Mouse (Mus musculus) CD4-positive, CD25-positive, alpha-beta regulatory T cell, adult 4 months (primary cell): ENCODE measurements around the gene F830045P16Rik. TPM values are rescaled to one million over a fixed set of nuclear protein-coding genes. Genes with fewer than 3 reads are reported as not detected.
"Not testable (repeated sequence)": the region's sequence is repeated elsewhere in the genome, so short reads cannot be mapped to it uniquely, and the experiment has no call there.

ENCODE experiments used
- ATAC-seq: one replicate; pipeline ENCODE4 v1.8.0; 2017
- polyA plus RNA-seq, 2 experiments: library from polyadenylated mRNA; unstranded; fragments of 100-300 nt; shearing (Covaris generic); gene quantifications; one replicate each; pipeline ENCODE4 v1.2.1; 2017

F830045P16Rik gene
- polyA plus RNA-seq, 2 experiments from 2014 or later: not detected

GRCm38 (mm10) chr2:129544919-129545318 lies 8.5 kb upstream of the F830045P16Rik start:
- ATAC-seq: no peak

GRCm38 (mm10) chr2:129544448-129544847 lies 8.0 kb upstream of the F830045P16Rik start:
- ATAC-seq: no peak

DNA sequence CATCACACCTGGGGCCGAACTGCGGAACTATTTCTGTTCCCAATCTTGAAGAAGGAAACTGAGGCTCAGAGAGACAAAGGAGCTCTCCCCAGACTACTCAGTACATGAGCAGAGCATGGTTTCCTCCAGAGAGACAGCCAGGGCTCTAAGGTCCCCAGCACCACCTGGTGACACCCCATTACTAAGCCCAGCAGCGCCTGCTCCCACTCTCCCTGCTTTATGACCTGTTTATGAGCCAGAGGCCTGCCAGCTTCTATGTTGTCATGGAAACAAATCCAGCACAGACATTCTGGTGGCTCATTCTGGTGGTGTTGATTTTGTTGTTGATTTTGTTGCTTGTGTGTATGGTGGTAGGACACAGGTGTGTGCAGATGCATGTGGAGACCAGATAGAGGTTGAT lies 3.6 kb upstream of the F830045P16Rik start:
- no peak for ATAC-seq

GRCm38 (mm10) chr2:129539175-129539574 lies 2.8 kb upstream of the F830045P16Rik start:
- no peak for ATAC-seq

DNA sequence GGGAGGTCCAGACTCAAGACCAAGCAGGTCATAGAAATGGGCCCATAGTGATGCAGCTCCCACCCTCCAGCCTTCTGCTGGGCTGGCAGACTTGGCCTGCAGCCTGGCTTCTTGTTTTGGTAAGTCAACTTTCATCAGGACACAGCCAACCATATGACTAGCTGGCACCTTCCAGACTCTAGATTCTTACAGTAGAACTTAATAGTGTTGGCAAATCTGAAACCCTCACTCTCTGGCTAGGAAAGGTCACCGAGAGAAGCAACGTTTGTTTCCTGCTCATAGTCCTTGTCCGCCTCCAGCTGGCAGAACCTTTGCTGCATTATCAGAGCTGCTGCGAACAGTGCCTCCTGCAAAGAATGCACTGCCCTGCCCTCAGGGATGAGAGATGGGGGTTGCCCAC lies 1.5 kb upstream of the F830045P16Rik start:
- no peak for ATAC-seq

DNA sequence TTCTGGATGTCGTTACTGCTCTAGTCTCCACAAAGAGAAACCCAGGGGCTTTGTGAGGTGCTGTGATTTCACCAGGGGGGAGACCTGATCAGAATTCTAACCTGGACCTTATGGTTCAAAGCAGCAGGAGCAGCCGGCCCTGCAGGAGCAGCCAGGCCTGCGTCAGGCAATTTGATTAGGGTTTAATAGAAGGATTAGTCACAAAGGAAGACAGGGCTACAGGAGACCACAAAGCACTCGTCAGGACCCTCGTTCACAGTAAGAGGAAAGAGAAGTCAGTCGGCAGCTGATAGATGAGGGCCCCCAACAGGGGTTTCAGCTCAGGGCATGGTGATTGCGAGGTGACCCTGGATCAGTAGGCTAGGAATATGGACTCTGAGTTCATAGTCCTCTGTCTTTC lies 958 bp upstream of the F830045P16Rik start:
- ATAC-seq: no peak

DNA sequence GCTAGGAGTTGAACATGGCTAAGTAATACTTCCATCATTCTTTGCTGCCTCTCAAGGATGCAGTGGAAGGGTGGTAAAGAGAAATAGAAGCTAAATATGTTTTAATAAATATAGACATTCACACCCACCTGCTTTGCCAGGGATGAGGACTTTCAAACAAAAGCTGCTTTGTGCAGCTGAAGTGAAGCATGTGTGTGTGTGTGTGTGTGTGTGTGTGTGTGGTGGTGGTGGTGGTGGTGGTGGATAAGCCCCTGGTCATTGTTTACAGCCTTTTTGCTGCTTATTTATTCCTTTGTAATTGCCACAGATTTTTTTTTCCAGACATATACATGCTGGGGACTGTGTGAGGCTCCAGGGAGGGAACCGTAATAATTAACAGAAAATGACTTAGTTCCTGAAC lies 524 bp upstream of the F830045P16Rik start:
- ATAC-seq: no peak

GRCm38 (mm10) chr2:129534886-129535591 lies 1.4 kb downstream of the F830045P16Rik start:
- no peak for ATAC-seq

DNA sequence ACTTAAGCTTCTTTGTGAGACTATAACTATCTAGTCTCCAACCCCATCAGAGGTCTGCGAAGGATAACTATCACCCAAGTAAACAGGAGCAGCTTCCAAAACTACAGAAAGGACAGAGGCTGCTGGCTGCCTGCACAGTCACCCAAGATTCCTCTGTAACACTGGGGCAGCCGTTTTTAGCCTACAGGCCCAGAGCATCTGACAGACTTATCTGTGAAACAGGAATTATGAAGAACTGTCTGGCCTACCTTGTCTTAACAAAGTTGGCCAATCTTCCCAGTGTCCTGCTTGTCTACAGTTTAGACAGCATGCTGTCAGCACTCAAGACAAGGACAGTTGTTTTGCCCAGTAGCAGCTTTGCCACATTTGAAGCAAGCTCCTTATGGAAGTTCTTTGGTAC lies 4.5 kb downstream of the F830045P16Rik start:
- ATAC-seq: no peak

GRCm38 (mm10) chr2:129531102-129531501 lies 5.3 kb downstream of the F830045P16Rik start:
- no peak for ATAC-seq

DNA sequence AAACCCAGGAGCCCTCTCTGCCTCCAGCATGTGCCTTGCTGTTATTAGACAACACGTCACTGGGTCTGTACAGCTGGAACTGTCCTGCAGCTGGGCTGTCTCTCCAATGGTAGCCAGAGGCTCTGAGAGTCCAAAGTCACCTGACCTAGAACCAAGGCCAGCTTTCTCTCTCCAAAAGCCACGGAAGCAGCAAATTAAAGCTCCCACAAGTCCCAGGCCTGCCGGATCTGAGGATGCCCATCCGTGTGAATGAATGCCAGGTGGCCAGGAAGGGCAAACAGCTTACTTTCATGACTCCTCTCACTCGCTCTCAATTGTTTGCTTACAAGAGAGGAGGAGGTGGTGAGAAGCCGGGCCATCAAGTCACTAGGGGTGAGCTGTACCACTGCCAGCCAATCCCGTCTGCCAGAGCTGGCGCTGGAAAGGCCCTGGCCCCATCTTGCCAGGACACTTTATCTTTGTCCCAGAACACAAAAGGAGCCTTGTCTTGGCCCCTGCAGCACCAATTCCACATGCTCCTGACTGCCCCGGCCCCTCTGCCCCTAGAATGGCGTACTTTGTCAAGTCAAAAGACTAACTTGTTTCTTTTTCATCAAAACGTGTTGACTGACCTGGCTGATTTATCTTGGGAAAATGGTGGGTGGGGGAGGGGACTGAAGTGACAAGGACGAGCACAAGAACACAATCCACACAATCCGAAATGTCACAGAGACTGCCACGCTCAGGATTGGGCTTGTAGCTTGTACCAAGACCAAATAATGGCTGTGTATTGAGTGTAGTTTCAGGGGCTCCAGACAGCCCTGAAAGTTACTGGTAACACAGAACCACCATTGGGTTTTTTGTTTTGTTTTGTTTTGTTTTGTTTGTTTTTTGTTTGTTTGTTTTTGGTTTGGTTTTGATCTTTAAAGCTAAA lies 6.8 kb downstream of the F830045P16Rik start:
- ATAC-seq: no peak

- ATAC-seq: no peak
Measured at GRCm38 (mm10) chr2:129527916-129528315, 8.5 kb downstream of the F830045P16Rik start.

DNA sequence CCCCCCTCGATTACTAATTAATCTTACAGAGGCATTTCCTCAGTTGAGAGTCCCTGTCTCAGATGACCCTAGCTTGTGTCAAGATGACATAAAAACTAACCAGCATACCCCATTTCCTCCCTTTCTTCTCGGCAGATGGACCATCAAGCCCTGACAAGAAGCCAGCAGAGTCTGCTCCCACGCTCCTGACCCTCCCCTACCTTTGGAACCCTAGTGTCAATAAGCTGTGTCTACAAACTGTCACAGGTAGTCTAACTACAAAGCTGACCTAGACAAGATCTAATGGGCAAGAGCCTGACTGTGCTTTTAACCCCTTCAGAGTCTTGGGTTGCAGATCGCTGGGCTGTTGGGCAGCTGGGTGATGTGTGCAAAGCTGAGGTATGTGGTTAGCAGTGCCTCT lies 10.1 kb downstream of the F830045P16Rik start:
- no peak for ATAC-seq

DNA sequence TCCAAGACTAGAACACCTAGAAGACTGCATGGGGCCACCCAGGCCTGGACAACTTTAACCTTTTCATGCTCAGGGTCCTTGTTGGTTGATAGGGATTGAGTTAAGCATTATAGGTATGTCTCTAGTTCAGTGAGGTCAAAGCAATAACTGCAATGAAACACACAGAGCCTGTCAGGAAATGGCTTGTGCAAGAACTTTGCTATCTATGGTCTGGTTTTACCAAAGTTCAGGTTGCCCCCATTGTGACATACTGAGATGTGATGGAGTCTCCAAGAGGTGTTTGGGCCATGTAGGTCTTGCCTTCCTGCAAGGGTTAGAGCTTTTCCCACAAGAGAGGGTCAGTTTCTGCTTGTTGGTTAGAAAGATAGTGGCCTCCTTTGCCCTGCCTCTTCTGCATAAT lies 10.8 kb downstream of the F830045P16Rik start:
- ATAC-seq: no peak

DNA sequence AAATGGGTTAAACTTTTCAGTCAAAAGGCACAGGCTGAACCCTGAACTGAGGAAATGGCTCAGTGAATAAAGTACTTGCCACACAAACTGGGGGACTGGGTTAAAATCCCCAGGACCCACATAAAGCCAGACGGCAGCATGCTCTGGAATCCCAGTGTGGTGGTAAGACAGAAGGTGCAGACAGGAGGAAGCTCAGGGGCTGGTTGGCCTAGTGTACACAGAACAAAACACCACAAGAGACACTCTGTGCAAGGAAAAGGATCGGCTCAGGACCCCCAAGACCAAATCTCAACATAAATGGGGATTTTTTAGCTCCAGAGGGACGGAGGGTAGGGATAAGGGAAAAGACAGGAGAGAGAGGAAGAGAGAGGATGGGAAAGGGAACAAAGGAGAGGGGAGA lies 17.9 kb downstream of the F830045P16Rik start:
- ATAC-seq: no peak

DNA sequence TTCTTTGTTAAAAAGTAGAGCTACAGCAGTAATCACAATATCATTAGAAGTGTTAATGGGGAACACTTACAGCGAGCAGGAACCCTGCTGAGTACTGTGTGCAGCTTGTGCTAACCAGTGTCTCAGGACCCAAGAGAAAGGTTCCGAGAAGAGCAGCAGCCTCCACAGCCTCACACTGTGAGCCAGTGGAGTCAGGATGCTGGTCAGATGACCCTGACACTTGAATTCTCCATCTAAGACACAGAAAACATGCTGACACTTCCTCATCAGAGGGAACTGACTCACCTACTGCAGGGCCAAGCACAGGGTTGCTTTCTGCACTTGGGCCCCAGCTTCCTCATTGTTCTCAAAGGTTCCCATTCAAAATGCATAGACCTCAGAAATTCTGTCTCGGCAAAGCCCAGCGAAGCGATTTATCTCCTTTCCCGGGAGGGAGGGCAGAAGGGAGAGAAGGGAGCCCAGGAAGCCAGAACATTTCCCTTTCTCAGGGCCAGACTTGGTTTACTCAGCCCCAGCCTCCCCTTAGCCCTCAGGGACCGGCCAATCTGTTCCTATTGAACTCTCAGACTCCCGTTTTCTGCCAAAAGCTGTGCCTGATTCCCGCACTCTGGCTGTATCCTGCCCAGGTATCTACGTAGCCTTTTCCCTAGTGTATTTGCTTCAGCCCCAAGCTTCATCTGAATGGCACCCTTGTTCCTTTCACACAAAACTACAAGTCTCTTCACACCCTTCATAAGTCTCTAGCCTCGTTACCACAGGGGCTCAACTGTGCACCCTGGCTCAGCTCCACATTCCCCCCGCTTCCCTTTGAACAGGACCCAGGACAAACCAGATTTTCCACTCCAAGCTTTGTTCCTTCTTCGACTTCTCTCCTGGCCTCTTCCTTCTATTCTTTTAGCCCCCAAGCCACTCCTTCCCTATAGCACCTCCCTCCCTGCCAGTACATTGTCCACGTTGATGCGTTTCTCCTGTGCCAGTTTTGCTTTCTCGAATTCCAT lies 21.2 kb downstream of the F830045P16Rik start:
- no peak for ATAC-seq

DNA sequence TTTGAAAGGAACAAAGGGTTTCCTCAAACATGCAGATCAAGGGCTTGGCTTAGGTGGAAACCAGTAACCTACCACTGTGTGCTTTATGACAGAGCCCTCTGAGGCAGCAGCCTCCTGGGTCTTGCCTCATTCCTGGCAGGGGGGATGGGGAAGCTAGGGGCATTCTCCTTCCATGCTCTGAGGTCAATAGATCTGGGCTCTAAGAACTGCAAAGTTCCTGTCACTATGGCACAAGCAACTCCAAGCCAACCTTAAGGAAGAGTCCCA lies 22.1 kb downstream of the F830045P16Rik start:
- ATAC-seq: no peak

- no peak for ATAC-seq
Measured at GRCm38 (mm10) chr2:129513546-129514400, 22.6 kb downstream of the F830045P16Rik start.

DNA sequence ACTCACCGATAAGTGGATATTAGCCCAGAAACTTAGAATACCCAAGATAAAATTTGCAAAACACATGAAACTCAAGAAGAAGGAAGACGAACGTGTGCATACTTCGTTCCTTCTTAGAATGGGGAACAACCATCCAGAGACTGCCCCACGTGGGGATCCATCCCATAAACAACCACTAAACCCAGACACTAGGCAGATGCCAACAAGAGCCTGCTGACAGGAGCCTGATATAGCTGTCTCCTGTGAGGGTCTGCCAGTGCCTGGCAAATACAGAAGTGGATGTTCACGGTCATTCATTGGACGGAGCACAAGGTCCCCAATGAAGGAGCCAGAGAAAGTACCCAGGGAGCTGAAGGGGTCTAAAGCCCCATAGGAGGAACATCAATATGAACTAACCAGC lies 24.3 kb downstream of the F830045P16Rik start:
- ATAC-seq: not testable (repeated sequence)

DNA sequence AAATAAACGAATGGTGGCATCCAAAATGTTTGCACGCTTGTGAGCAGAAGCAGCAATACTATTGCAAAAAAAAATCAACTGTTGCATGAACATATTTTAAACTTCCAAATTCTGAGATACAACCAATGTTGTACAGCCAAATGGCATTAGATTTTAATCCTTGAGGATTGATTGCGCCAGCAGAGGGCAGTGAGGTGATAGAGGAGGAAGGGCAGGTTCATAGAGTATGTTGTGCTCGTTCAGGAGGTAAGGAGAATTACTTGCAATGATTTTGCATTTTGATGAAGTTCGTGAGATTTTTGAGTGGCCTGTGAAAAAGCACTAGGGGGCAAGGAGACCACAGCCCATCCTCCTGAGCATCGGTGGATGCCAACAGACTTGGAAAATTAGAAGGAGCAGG lies 33.8 kb downstream of the F830045P16Rik start:
- no peak for ATAC-seq

DNA sequence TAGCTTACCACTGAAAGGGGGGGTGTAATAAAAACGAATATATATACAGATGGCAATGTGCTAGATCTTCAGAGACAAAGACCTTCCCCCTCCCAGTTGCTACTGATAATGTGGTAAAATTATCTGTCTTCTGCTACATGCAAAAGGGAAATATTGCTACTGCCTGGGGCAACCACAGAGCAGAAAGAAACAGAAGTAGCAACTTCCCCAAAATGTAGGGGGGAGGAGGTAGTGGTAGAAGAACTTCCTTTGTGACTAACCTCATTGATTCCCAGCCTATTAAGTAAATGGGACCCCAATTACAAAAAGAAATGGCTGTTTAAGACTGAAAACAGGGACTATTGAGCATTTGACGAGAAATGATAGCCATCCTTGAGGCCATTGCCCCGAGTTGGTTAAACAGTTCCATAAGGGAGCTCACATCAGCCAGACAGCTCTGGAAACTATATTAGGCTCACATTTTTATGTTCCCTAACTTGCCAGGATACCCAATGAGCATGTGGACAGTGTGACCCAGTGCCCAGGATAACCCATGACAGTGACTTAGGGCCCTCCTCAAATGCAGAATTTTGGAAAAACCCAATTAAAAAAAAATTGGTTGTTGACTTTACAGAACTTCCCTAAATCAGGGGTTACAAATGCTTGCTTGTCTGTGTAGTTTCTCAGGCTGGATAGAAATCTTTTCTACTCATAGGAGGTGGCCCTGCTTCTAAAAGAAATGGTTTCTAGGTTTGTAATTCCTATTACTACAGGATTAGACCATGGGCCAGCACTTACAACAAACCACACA lies 46.7 kb downstream of the F830045P16Rik start:
- ATAC-seq: no peak
